Mouse (Mus musculus) myocyte (in vitro differentiated cells): ENCODE measurements at regions not wholly inside any gene's neighbourhood (a gene's known extent, or its start where the extent isn't known, plus 50 kb on each side); places are given as distances from the start of the nearest gene placed in this dataset.

Source experiments
- H3K27me3 ChIP-seq: one replicate; pipeline ENCODE4 v1.6.1; 2011; ENCODE audit not compliant: control insufficient read depth, insufficient read depth, insufficient read length
- H3K36me3 ChIP-seq: one replicate; pipeline ENCODE4 v1.6.1; 2011; ENCODE audit not compliant: control insufficient read depth, insufficient read depth
- H3K4me2 ChIP-seq: one replicate; pipeline ENCODE4 v1.6.1; 2011; ENCODE audit warnings: low read depth, control low read depth
- H3K4me3 ChIP-seq: one replicate; pipeline ENCODE4 v1.5.1; 2011; ENCODE audit warnings: mild to moderate bottlenecking, control low read depth, moderate library complexity
- H3K79me2 ChIP-seq: one replicate; pipeline ENCODE4 v1.6.1; 2011; ENCODE audit not compliant: control insufficient read depth, insufficient read depth
- H3ac ChIP-seq: one replicate; pipeline ENCODE4 v1.6.1; 2011; ENCODE audit not compliant: control insufficient read depth, insufficient read length
- CEBPB ChIP-seq: IDR thresholded peaks from 2 replicates; pipeline ENCODE4 v1.6.1; 2011; ENCODE audit warnings: mild to moderate bottlenecking, moderate library complexity; ENCODE audit not compliant: poor library complexity, insufficient read depth, severe bottlenecking
- E2F4 ChIP-seq: IDR thresholded peaks from one replicate; pipeline ENCODE4 v1.6.1; 2011; ENCODE audit warnings: mild to moderate bottlenecking, control low read depth, moderate library complexity; ENCODE audit not compliant: insufficient read depth
- MAX ChIP-seq: IDR thresholded peaks from one replicate; pipeline ENCODE4 v1.6.1; 2011; ENCODE audit warnings: low read depth, mild to moderate bottlenecking, control low read depth
- MYOD1 ChIP-seq, 3 experiments: IDR thresholded peaks; one replicate each; pipeline ENCODE4 v1.6.1; 2011; ENCODE audit warnings: control low read depth in 2 of 3, low read depth in 2 of 3, mild to moderate bottlenecking in 2 of 3, moderate library complexity in 1 of 3; ENCODE audit not compliant: insufficient read length in 2 of 3, control insufficient read depth in 1 of 3
- MYOG ChIP-seq, 3 experiments: IDR thresholded peaks; one replicate each; pipeline ENCODE4 v1.6.1; 2011; ENCODE audit warnings: control low read depth in 2 of 3, low read depth in 2 of 3, mild to moderate bottlenecking in 2 of 3; ENCODE audit not compliant: insufficient read length in 2 of 3, control insufficient read depth in 1 of 3, insufficient read depth in 1 of 3
- POLR2A ChIP-seq: IDR thresholded peaks from one replicate; pipeline ENCODE4 v1.6.1; 2011; ENCODE audit warnings: low read depth, mild to moderate bottlenecking, control low read depth, moderate library complexity; ENCODE audit not compliant: insufficient read length
- POLR2AphosphoS2 ChIP-seq: IDR thresholded peaks from one replicate; pipeline ENCODE4 v1.6.1; 2011; ENCODE audit warnings: low read depth, control low read depth; ENCODE audit not compliant: insufficient read length
- REST ChIP-seq: IDR thresholded peaks from one replicate; pipeline ENCODE4 v1.6.1; 2011; ENCODE audit warnings: mild to moderate bottlenecking, control low read depth, moderate library complexity; ENCODE audit not compliant: insufficient read depth, insufficient read length
- SRF ChIP-seq: IDR thresholded peaks from one replicate; pipeline ENCODE4 v1.6.1; 2011; ENCODE audit warnings: low read depth; ENCODE audit not compliant: control insufficient read depth, insufficient read length
- TCF12 ChIP-seq: IDR thresholded peaks from one replicate; pipeline ENCODE4 v1.6.1; 2011; ENCODE audit warnings: mild to moderate bottlenecking, control low read depth; ENCODE audit not compliant: poor library complexity, insufficient read depth, severe bottlenecking
- TCF3 ChIP-seq: IDR thresholded peaks from one replicate; pipeline ENCODE4 v1.6.1; 2011; ENCODE audit warnings: low read depth, control low read depth; ENCODE audit not compliant: insufficient read length
- USF1 ChIP-seq: IDR thresholded peaks from one replicate; pipeline ENCODE4 v1.6.1; 2011; ENCODE audit warnings: low read depth, mild to moderate bottlenecking, control low read depth, moderate library complexity

DNA sequence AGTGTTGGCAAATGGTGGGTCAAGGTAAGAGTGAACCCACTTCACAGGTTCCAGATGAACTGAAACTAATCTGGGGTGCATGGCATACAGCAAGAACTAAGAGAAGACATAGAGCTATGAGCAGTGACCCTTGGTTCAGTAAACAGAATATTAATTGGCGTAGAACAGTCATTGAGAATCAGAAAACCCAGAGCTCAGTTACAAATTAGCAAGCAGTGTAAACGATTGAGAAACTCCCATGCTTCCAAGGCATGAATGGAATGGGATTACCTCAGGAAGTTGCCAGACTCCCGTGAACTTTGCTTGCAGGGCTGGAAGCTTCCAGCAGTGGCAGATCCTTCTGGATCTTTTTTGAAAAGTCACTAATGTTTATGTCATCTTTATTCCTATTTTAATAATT is 82.5 kb downstream of the Pdcl3 start:
- H3K27me3 ChIP-seq = peaks cover 5% of the 10 kb centered on the region
- H3K4me2 ChIP-seq = no peak overlapping the region
- TF ChIP-seq TCF12 (no peak), SRF (no peak), POLR2A (no peak), E2F4 (no peak), MAX (no peak), MYOD1 (IDR thresholded peaks at IDR 0.05; ENCODE audit: control insufficient read depth in 1 of 3, insufficient read length in 2 of 3, low read depth in 2 of 3) (no peak), MYOG (IDR thresholded peaks at IDR 0.05; ENCODE audit: control insufficient read depth in 1 of 3, insufficient read depth in 1 of 3, insufficient read length in 2 of 3, low read depth in 2 of 3) (no peak), CEBPB (no peak), TCF3 (no peak), REST (no peak), USF1 (no peak), POLR2AphosphoS2 (no peak)
- H3K4me3 ChIP-seq = no peak overlapping the region
- no peaks in the 10 kb centered on the region for H3K36me3 ChIP-seq
- H3ac ChIP-seq = no peak overlapping the region
- no peaks in the 10 kb centered on the region for H3K79me2 ChIP-seq

DNA sequence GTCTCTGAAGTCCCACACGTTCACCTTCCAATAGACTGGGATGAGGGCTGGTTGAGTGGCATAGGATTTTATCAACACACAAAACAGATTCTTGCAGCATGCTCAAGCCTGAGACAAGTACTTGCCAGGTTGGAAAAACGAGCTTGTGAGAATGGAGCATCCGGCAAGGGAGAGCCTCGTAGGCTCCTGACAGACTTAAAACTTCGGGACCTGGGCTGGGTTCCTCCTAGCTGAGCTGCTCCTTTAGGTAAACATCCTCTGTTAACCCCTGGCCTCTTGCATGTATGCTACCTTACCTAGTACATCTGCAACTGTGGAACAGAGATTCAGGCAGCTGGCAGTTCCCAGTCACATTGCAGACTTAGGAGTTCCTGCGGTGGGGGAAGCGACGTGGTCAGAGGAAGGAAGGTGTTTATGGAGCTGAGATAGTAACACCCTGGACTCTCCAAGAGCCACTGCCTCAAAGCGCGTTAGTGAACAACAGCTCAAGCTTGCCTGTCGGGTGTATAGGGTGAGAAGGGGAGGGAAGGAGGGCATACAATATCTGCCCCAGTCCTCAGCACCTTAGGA is 83.8 kb downstream of the Pdcl3 start:
- TF ChIP-seq REST (no peak), TCF3 (no peak), E2F4 (no peak), SRF (no peak), MAX (no peak), POLR2A (no peak), USF1 (no peak), CEBPB (no peak), POLR2AphosphoS2 (no peak), TCF12 (no peak), MYOD1 (IDR thresholded peaks at IDR 0.05; ENCODE audit: control insufficient read depth in 1 of 3, insufficient read length in 2 of 3, low read depth in 2 of 3) (no peak), MYOG (IDR thresholded peaks at IDR 0.05; ENCODE audit: control insufficient read depth in 1 of 3, insufficient read depth in 1 of 3, insufficient read length in 2 of 3, low read depth in 2 of 3) (no peak)
- H3K4me3 ChIP-seq = no peak overlapping the region
- H3K36me3 ChIP-seq = no peaks in the 10 kb centered on the region
- H3K27me3 ChIP-seq = no peaks in the 10 kb centered on the region
- H3K4me2 ChIP-seq = no peak overlapping the region
- H3K79me2 ChIP-seq = no peaks in the 10 kb centered on the region
- no peak overlapping the region for H3ac ChIP-seq

DNA sequence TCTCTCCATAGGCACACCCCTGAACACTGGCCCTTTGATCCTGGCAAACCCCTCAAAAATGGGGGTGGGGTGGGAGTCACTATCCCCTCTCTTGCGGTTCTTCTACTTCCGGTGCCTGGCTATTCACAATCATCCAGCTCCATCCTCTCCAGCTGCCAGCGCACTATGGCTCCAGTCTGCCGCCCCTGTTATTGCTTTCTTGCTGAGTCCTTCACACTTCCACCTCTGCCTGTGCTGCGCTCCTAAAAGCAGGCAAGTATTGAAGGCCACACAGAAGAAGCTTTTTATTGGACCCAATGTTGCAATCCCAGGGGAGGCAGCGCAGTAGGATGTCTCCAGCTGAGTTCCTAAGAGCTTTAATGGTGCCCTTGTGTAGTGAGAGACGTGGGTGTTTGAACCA is 84.3 kb downstream of the Pdcl3 start:
- Histone ChIP-seq H3K4me3 (no peak overlapping the region), H3ac (no peak overlapping the region), H3K27me3 (no peaks in the 10 kb centered on the region), H3K79me2 (no peaks in the 10 kb centered on the region), H3K4me2 (no peak overlapping the region), H3K36me3 (no peaks in the 10 kb centered on the region)
- TF ChIP-seq REST (no peak), POLR2AphosphoS2 (no peak)

DNA sequence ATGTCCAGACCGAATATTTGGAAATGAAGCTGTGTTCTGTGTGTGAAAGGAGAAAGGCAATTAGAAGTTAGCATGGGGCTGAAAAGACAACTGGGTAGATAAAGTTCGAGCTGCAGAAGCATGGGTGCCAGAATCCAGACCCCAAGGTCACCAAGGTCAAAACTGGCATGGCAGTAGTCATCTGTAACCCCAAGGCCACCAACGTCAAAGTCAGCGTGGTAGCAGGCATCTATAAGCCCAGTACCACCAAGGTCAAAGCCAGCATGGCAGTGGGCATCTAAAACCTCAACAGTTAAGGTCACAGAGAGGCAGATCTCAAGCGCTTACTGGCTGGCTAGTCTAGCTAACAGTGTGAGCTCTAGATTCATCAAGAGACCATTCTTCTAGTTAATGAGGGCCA is 90.6 kb downstream of the Pdcl3 start:
- no peak for TF ChIP-seq SRF
- no peak for TF ChIP-seq MAX
- no peak for TF ChIP-seq POLR2A
- no peak for TF ChIP-seq MYOD1 (IDR thresholded peaks at IDR 0.05; ENCODE audit: control insufficient read depth in 1 of 3, insufficient read length in 2 of 3, low read depth in 2 of 3)
- TF ChIP-seq TCF3 = no peak
- TF ChIP-seq POLR2AphosphoS2 = no peak
- no peak for TF ChIP-seq CEBPB
- TF ChIP-seq USF1 = no peak
- TF ChIP-seq REST = no peak
- TF ChIP-seq MYOG (IDR thresholded peaks at IDR 0.05; ENCODE audit: control insufficient read depth in 1 of 3, insufficient read depth in 1 of 3, insufficient read length in 2 of 3, low read depth in 2 of 3) = no peak
- TF ChIP-seq E2F4 = no peak
- Histone ChIP-seq H3K4me2 (no peak overlapping the region), H3ac (no peak overlapping the region)

DNA sequence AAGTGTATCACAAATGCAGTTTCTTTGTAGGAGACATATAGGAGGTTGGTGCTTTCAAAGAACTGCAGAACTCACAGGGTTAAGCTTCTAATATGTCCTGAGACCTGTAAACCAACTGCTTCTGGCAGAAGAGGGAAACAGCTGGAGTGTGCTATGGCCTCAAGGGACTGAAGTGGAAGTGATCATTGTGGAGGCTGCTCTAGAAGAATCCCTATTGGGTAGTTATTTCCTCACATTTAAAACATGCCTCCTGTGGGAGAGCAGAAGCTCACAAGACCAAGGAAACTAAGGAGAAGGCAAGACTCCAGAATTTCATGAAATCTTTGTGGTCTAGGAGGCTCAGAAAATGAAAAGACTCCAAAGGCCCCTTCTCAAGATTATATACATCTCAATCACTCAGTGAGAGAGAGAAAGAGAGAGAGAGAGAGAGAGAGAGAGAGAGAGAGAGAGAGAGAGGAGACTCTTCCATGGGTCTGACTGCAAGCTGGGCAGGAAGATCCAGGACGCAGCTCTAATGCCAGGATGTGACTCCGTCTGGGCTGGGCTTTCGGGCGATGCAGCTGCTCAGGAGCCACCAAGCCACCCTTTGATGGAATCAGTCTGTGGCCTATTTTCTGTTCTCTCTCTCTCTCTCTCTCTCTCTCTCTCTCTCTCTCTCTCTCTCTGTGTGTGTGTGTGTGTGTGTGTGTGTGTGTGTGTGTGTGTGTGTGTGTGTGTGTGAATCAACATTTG is 93.3 kb downstream of the Pdcl3 start:
- Histone ChIP-seq H3K27me3 (no peaks in the 10 kb centered on the region), H3K4me3 (no peak overlapping the region), H3K36me3 (no peaks in the 10 kb centered on the region), H3K4me2 (no peak overlapping the region), H3ac (no peak overlapping the region), H3K79me2 (no peaks in the 10 kb centered on the region)
- TF ChIP-seq POLR2AphosphoS2 = no peak
- no peak for TF ChIP-seq MYOG (IDR thresholded peaks at IDR 0.05; ENCODE audit: control insufficient read depth in 1 of 3, insufficient read depth in 1 of 3, insufficient read length in 2 of 3, low read depth in 2 of 3)
- TF ChIP-seq SRF = no peak
- no peak for TF ChIP-seq USF1
- no peak for TF ChIP-seq REST
- TF ChIP-seq E2F4 = no peak
- no peak for TF ChIP-seq MAX
- TF ChIP-seq POLR2A = no peak
- TF ChIP-seq CEBPB = no peak
- no peak for TF ChIP-seq MYOD1 (IDR thresholded peaks at IDR 0.05; ENCODE audit: control insufficient read depth in 1 of 3, insufficient read length in 2 of 3, low read depth in 2 of 3)
- TF ChIP-seq TCF3 = no peak
- no peak for TF ChIP-seq TCF12

More for the DNA sequence above, 90.6 kb downstream of the Pdcl3 start:
- Histone ChIP-seq H3K36me3 (no peaks in the 10 kb centered on the region), H3K79me2 (no peaks in the 10 kb centered on the region), H3K4me3 (no peak overlapping the region), H3K27me3 (no peaks in the 10 kb centered on the region)
